In genomic region chr8:110996641-110997430, GRCm38 (mm10) we compare ENCODE assay signal across 8 mouse cellular contexts. TPM values are rescaled to one million over a fixed set of nuclear protein-coding genes. Genes with fewer than 3 reads are reported as not detected.
DNase-seq lines count a peak whose midpoint lies in the region; ATAC-seq and TF ChIP-seq lines count a peak whose summit lies in the region.

No protein-coding gene starts in this region.

- ATAC-seq in forebrain, embryonic 11.5 days (replicated peaks; ENCODE audit: low FRiP score): no peak
- ATAC-seq in liver, embryonic 12.5 days: no peak
- ATAC-seq in granulocyte monocyte progenitor cell, adult 5-6 weeks (replicated peaks; ENCODE audit: poor library complexity, severe bottlenecking): no peak

- no peaks in the 10 kb centered on the region for H3K27me3 ChIP-seq in heart, embryonic 10.5 days (ENCODE audit: insufficient read depth, poor library complexity, severe bottlenecking)
- no peaks in the 10 kb centered on the region for H3K27me3 ChIP-seq in E14TG2a.4 (ENCODE audit: insufficient read depth, low read length)
- H3K27me3 ChIP-seq in forebrain, embryonic 11.5 days (ENCODE audit: control insufficient read depth, insufficient read depth, low read length): no peaks in the 10 kb centered on the region
- no peaks in the 10 kb centered on the region for H3K27me3 ChIP-seq in liver, embryonic 12.5 days (replicated peaks)

- no peak for TF ChIP-seq CTCF in E14TG2a.4 (conservative IDR thresholded peaks at IDR 0.05; ENCODE audit: low read length)

- WGBS in heart, embryonic 10.5 days: 31% methylated on average over 16 of the region's 16 CpGs
- WGBS in forebrain, embryonic 11.5 days: 38% methylated on average over 16 of the region's 16 CpGs
- WGBS in liver, embryonic 12.5 days (ENCODE audit: insufficient replicate concordance): 26% methylated on average over 16 of the region's 16 CpGs

- H3K9me3 ChIP-seq in heart, embryonic 10.5 days: no peaks in the 10 kb centered on the region
- H3K9me3 ChIP-seq in E14TG2a.4 (ENCODE audit: low read length): no peaks in the 10 kb centered on the region
- H3K9me3 ChIP-seq in forebrain, embryonic 11.5 days (ENCODE audit: control insufficient read depth, low read length): no peaks in the 10 kb centered on the region
- H3K9me3 ChIP-seq in liver, embryonic 12.5 days (replicated peaks): no peaks in the 10 kb centered on the region

- peaks cover 13% of the 10 kb centered on the region for H3K4me1 ChIP-seq in heart, embryonic 10.5 days
- peaks cover 36% of the 10 kb centered on the region for H3K4me1 ChIP-seq in E14TG2a.4 (replicated peaks; ENCODE audit: low read depth, low read length)
- peaks cover 2% of the 10 kb centered on the region; the same call in 1 of the 2 replicates for H3K4me1 ChIP-seq in forebrain, embryonic 11.5 days (replicated peaks; ENCODE audit: control insufficient read depth, insufficient read depth, low read length)
- peaks cover 46% of the 10 kb centered on the region for H3K4me1 ChIP-seq in liver, embryonic 12.5 days

- H3K4me3 ChIP-seq in heart, embryonic 10.5 days: peak overlapping the region; percentile 92
- H3K4me3 ChIP-seq in E14TG2a.4 (replicated peaks; ENCODE audit: low read length): peak overlapping the region; percentile 96
- peak overlapping the region; percentile 86 for H3K4me3 ChIP-seq in forebrain, embryonic 11.5 days (ENCODE audit: low read depth, low read length)
- H3K4me3 ChIP-seq in liver, embryonic 12.5 days: peak overlapping the region; percentile 94

- peak overlapping the region; percentile 92 for H3K27ac ChIP-seq in heart, embryonic 10.5 days
- H3K27ac ChIP-seq in forebrain, embryonic 11.5 days (ENCODE audit: low read depth, low read length): no peak overlapping the region; the same call in 1 of the 2 replicates
- peak overlapping the region; percentile 91 for H3K27ac ChIP-seq in liver, embryonic 12.5 days

- peaks cover 23% of the 10 kb centered on the region for H3K36me3 ChIP-seq in heart, embryonic 10.5 days
- H3K36me3 ChIP-seq in E14TG2a.4 (ENCODE audit: insufficient read depth, low read length): peaks cover 40% of the 10 kb centered on the region
- no peaks in the 10 kb centered on the region for H3K36me3 ChIP-seq in forebrain, embryonic 11.5 days (ENCODE audit: control insufficient read depth, insufficient read depth, low read length)
- H3K36me3 ChIP-seq in liver, embryonic 12.5 days: peaks cover 37% of the 10 kb centered on the region

- DNase-seq in heart, embryonic 10.5 days (ENCODE audit: low spot score): no peak
- no peak for DNase-seq in heart, postnatal 14 days
- no peak for DNase-seq in forebrain, embryonic 11.5 days (ENCODE audit: low spot score)
- no peak for DNase-seq in left cerebral cortex, adult 9 months (ENCODE audit: low spot score in 2 of 2)
- no peak for DNase-seq in frontal cortex, postnatal 14 days (ENCODE audit: low spot score in 2 of 2)

- peak overlapping the region; percentile 70 for H3K9ac ChIP-seq in forebrain, embryonic 11.5 days (ENCODE audit: low read length)
- peak overlapping the region; percentile 86 for H3K9ac ChIP-seq in liver, embryonic 12.5 days

- peak overlapping the region; percentile 64 for H3K4me2 ChIP-seq in forebrain, embryonic 11.5 days (ENCODE audit: low read depth, low read length, severe bottlenecking)
- H3K4me2 ChIP-seq in liver, embryonic 12.5 days: peak overlapping the region; percentile 80

- intact Hi-C loops in heart, postnatal 14 days (cut with DNase I): no loop called here

RNA-seq across cellular contexts. Expression of gene Ddx19a, which starts 0.8 kb away (rescaled TPM):
- polyA plus RNA-seq in heart, embryonic 10.5 days (2016; fragmentation: Nextera tagmentation; extraction: Ambion mirVana): 18.8 and 23.5 TPM in 2 replicates
- 10 to 100 TPM; 33.5 to 34.6 TPM for total RNA-seq in heart, postnatal 14 days (2021)
- 36.2 and 37.3 TPM in 2 replicates for polyA plus RNA-seq in forebrain, embryonic 11.5 days (2014; fragmentation: Nextera tagmentation; extraction: Ambion mirVana)
- 15.3 TPM in 2 replicates for polyA plus RNA-seq in liver, embryonic 12.5 days (2016; fragmentation: Nextera tagmentation; extraction: Ambion mirVana)
- 72.5 and 80.3 TPM in 2 replicates for total RNA-seq in granulocyte monocyte progenitor cell, adult 5-6 weeks (2014; fragmentation: Nextera tagmentation)
- 40.9 and 43.1 TPM in 2 replicates for total RNA-seq in granulocyte monocyte progenitor cell, adult 5-6 weeks (2017)

RNA-seq across cellular contexts. Expression of gene Ddx19b, which starts 34.7 kb away (rescaled TPM):
- 6.9 and 7.7 TPM in 2 replicates for polyA plus RNA-seq in heart, embryonic 10.5 days (2016; fragmentation: Nextera tagmentation; extraction: Ambion mirVana)
- 10 to 100 TPM; 10.6 to 11.7 TPM for total RNA-seq in heart, postnatal 14 days (2021)
- polyA plus RNA-seq in forebrain, embryonic 11.5 days (2014; fragmentation: Nextera tagmentation; extraction: Ambion mirVana): 9.9 and 10.2 TPM in 2 replicates
- 4.5 and 4.9 TPM in 2 replicates for polyA plus RNA-seq in liver, embryonic 12.5 days (2016; fragmentation: Nextera tagmentation; extraction: Ambion mirVana)
- 7.8 and 22.1 TPM in 2 replicates for total RNA-seq in granulocyte monocyte progenitor cell, adult 5-6 weeks (2014; fragmentation: Nextera tagmentation)
- total RNA-seq in granulocyte monocyte progenitor cell, adult 5-6 weeks (2017): 13.5 and 16.9 TPM in 2 replicates

RNA-seq across cellular contexts. Expression of gene Aars, which starts 36.1 kb away (rescaled TPM):
- 62.9 and 72.4 TPM in 2 replicates for polyA plus RNA-seq in heart, embryonic 10.5 days (2016; fragmentation: Nextera tagmentation; extraction: Ambion mirVana)
- total RNA-seq in heart, postnatal 14 days (2021): 10 to 100 TPM; 31.8 to 32.9 TPM
- 79.0 and 91.7 TPM in 2 replicates for polyA plus RNA-seq in forebrain, embryonic 11.5 days (2014; fragmentation: Nextera tagmentation; extraction: Ambion mirVana)
- polyA plus RNA-seq in liver, embryonic 12.5 days (2016; fragmentation: Nextera tagmentation; extraction: Ambion mirVana): 82.8 and 84.2 TPM in 2 replicates
- 30.7 and 40.0 TPM in 2 replicates for total RNA-seq in granulocyte monocyte progenitor cell, adult 5-6 weeks (2014; fragmentation: Nextera tagmentation)
- 44.4 and 45.5 TPM in 2 replicates for total RNA-seq in granulocyte monocyte progenitor cell, adult 5-6 weeks (2017)

RNA-seq across cellular contexts. Expression of gene Exosc6, which starts 59.3 kb away (rescaled TPM):
- 8.6 and 27.2 TPM in 2 replicates for polyA plus RNA-seq in heart, embryonic 10.5 days (2016; fragmentation: Nextera tagmentation; extraction: Ambion mirVana)
- total RNA-seq in heart, postnatal 14 days (2021): not detected
- polyA plus RNA-seq in forebrain, embryonic 11.5 days (2014; fragmentation: Nextera tagmentation; extraction: Ambion mirVana): 10.8 and 13.1 TPM in 2 replicates
- polyA plus RNA-seq in liver, embryonic 12.5 days (2016; fragmentation: Nextera tagmentation; extraction: Ambion mirVana): 23.2 and 25.6 TPM in 2 replicates
- 11.5 and 12.5 TPM in 2 replicates for total RNA-seq in granulocyte monocyte progenitor cell, adult 5-6 weeks (2014; fragmentation: Nextera tagmentation)
- 31.8 and 32.7 TPM in 2 replicates for total RNA-seq in granulocyte monocyte progenitor cell, adult 5-6 weeks (2017)
